Mouse (Mus musculus) thymus, adult 2 months (tissue): ENCODE data around the gene Tbc1d10c. TPM values are rescaled to one million over a fixed set of nuclear protein-coding genes. Genes with fewer than 3 reads are reported as not detected.

Source experiments
- DNase-seq: peaks from one replicate; pipeline ENCODE4 v3.0.0; 2021
- H3K27ac ChIP-seq: fragments of 200-500 bp; 2 replicates; pipeline ENCODE4 v1.5.1; 2012; ENCODE audit warnings: low read length, control low read depth; ENCODE audit not compliant: control insufficient read depth, insufficient read depth
- H3K27me3 ChIP-seq: fragments of 200-500 bp; 2 replicates; pipeline ENCODE4 v1.6.1; 2012; ENCODE audit warnings: mild to moderate bottlenecking, low read length, moderate library complexity, mixed read lengths; ENCODE audit not compliant: control insufficient read depth, insufficient read depth
- H3K36me3 ChIP-seq: fragments of 200-500 bp; 2 replicates; pipeline ENCODE4 v1.6.1; 2012; ENCODE audit warnings: mild to moderate bottlenecking, low read length, moderate library complexity; ENCODE audit not compliant: control insufficient read depth, insufficient read depth
- H3K4me1 ChIP-seq: fragments of 200-500 bp; replicated peaks from 2 replicates; pipeline ENCODE4 v1.6.1; 2012; ENCODE audit warnings: low read length; ENCODE audit not compliant: control insufficient read depth, insufficient read depth
- H3K4me3 ChIP-seq: fragments of 200-500 bp; 2 replicates; pipeline ENCODE4 v1.5.1; 2012; ENCODE audit warnings: mild to moderate bottlenecking, low read length, control low read depth, moderate library complexity; ENCODE audit not compliant: control insufficient read depth, insufficient read depth
- CTCF ChIP-seq: fragments of 200-500 bp; IDR thresholded peaks from 2 replicates; pipeline ENCODE4 v1.5.1; 2012; ENCODE audit warnings: mild to moderate bottlenecking, control low read depth, low read length, moderate library complexity, borderline replicate concordance; ENCODE audit not compliant: control insufficient read depth, poor library complexity, insufficient read depth; ENCODE audit errors: extremely low read depth
- POLR2A ChIP-seq: fragments of 200-500 bp; IDR thresholded peaks from 2 replicates; pipeline ENCODE4 v1.6.1; 2012; ENCODE audit warnings: mild to moderate bottlenecking, low read length, control low read depth, moderate library complexity; ENCODE audit not compliant: control insufficient read depth, poor library complexity, insufficient read depth; ENCODE audit errors: extremely low read depth
- WGBS: fragments of 180-500 bp; shearing (Covaris S2); methylation state at CpG from one replicate; pipeline ENCODE4 v1.1.7; 2018; 5-methylcytosine and 5-hydroxymethylcytosine counted together
- polyA plus RNA-seq: library from polyadenylated mRNA; depleted of rRNA; stranded (reverse); fragments of >200 nt; gene quantifications from 2 replicates; pipeline ENCODE4 v1.2.3, GENCODE M21; 2012

Tbc1d10c gene
- polyA plus RNA-seq, 1 experiment, result 718 TPM

- WGBS, result 42% methylated on average over 9 of the region's 9 CpGs
- no peak for DNase-seq
- H3K4me1 ChIP-seq, result peaks cover 53% of the 10 kb centered on the region
- TF ChIP-seq CTCF (no peak), POLR2A (no peak)
- H3K27ac ChIP-seq, result no peak overlapping the region
- H3K27me3 ChIP-seq, result no peaks in the 10 kb centered on the region
- peaks cover 6% of the 10 kb centered on the region; the same call in 1 of the 2 replicates for H3K36me3 ChIP-seq
- H3K4me3 ChIP-seq, result peak overlapping the region; percentile 76
Measured at GRCm38 (mm10) chr19:4147782-4148490, 43.1 kb downstream of the Tbc1d10c start.

- Histone ChIP-seq H3K36me3 (peaks cover 6% of the 10 kb centered on the region; the same call in 1 of the 2 replicates), H3K27ac (no peak overlapping the region; the same call in 1 of the 2 replicates), H3K4me3 (no peak overlapping the region), H3K4me1 (peaks cover 48% of the 10 kb centered on the region), H3K27me3 (no peaks in the 10 kb centered on the region)
- 64% methylated on average over 3 of the region's 3 CpGs for WGBS
- no peak for TF ChIP-seq POLR2A
- no peak for TF ChIP-seq CTCF
- DNase-seq, result no peak
Measured at GRCm38 (mm10) chr19:4147022-4147405, 44.1 kb downstream of the Tbc1d10c start.

GRCm38 (mm10) chr19:4146366-4147021 is 44.6 kb downstream of the Tbc1d10c start:
- TF ChIP-seq CTCF (no peak), POLR2A (no peak)

GRCm38 (mm10) chr19:4145936-4146335 is 45.1 kb downstream of the Tbc1d10c start:
- Histone ChIP-seq H3K27ac (no peak overlapping the region), H3K36me3 (peaks cover 6% of the 10 kb centered on the region; the same call in 1 of the 2 replicates), H3K27me3 (no peaks in the 10 kb centered on the region), H3K4me1 (peaks cover 48% of the 10 kb centered on the region), H3K4me3 (no peak overlapping the region)
- TF ChIP-seq POLR2A (no peak), CTCF (no peak)
- no peak for DNase-seq
- WGBS, result 96% methylated on average over 5 of the region's 5 CpGs

More at GRCm38 (mm10) chr19:4146366-4147021, 44.6 kb downstream of the Tbc1d10c start:
- Histone ChIP-seq H3K4me1 (peaks cover 48% of the 10 kb centered on the region), H3K27me3 (no peaks in the 10 kb centered on the region), H3K4me3 (no peak overlapping the region), H3K36me3 (peaks cover 6% of the 10 kb centered on the region; the same call in 1 of the 2 replicates), H3K27ac (no peak overlapping the region)
- 88% methylated on average over 12 of the region's 12 CpGs for WGBS
- DNase-seq, result no peak

- H3K27me3 ChIP-seq, result no peaks in the 10 kb centered on the region
- H3K27ac ChIP-seq, result peak overlapping the region; percentile 79
- H3K4me1 ChIP-seq, result peaks cover 49% of the 10 kb centered on the region
- no peak overlapping the region for H3K4me3 ChIP-seq
- TF ChIP-seq CTCF, result no peak
- TF ChIP-seq POLR2A, result no peak
- 53% methylated on average over 16 of the region's 16 CpGs for WGBS
- no peaks in the 10 kb centered on the region for H3K36me3 ChIP-seq
- peak; percentile 35 for DNase-seq
Measured at GRCm38 (mm10) chr19:4144550-4145498, 46.3 kb downstream of the Tbc1d10c start.
